Mouse (Mus musculus) liver, embryonic 15.5 days (tissue): Measurements from ENCODE around the gene Slc25a29. TPM values are rescaled to one million over a fixed set of nuclear protein-coding genes. Genes with fewer than 3 reads are reported as not detected.
A peak's percentile ranks its signal among the peaks of the same experiment; 100 is the strongest.

Experiments used
- ATAC-seq: fragments of 200-750 bp; cut with Nextera tagmentation; 2 replicates; pipeline ENCODE4 v1.8.0; 2017; ENCODE audit warnings: moderate number of reproducible peaks, mild to moderate bottlenecking, moderate library complexity; ENCODE audit not compliant: insufficient read depth
- H3K27ac ChIP-seq: fragments of 300-500 bp; sonication (generic); replicated peaks from 2 replicates; pipeline ENCODE4 v1.5.1; 2015; ENCODE audit warnings: mild to moderate bottlenecking, inconsistent platforms
- H3K27me3 ChIP-seq: fragments of 300-500 bp; sonication (generic); 2 replicates; pipeline ENCODE4 v1.6.1; 2015; ENCODE audit warnings: mild to moderate bottlenecking, inconsistent platforms
- H3K36me3 ChIP-seq: fragments of 300-500 bp; sonication (generic); replicated peaks from 2 replicates; pipeline ENCODE4 v1.6.1; 2015; ENCODE audit warnings: moderate library complexity, mild to moderate bottlenecking, inconsistent platforms
- H3K4me1 ChIP-seq: fragments of 300-500 bp; sonication (generic); replicated peaks from 2 replicates; pipeline ENCODE4 v1.6.1; 2015; ENCODE audit warnings: inconsistent platforms
- H3K4me2 ChIP-seq: fragments of 300-500 bp; sonication (generic); 2 replicates; pipeline ENCODE4 v1.6.1; 2015; ENCODE audit warnings: moderate library complexity, mild to moderate bottlenecking, inconsistent platforms
- H3K4me3 ChIP-seq: fragments of 300-500 bp; sonication (generic); replicated peaks from 2 replicates; pipeline ENCODE4 v1.5.1; 2015; ENCODE audit warnings: mild to moderate bottlenecking, inconsistent platforms
- H3K9ac ChIP-seq: fragments of 300-500 bp; sonication (generic); 2 replicates; pipeline ENCODE4 v1.6.1; 2015; ENCODE audit warnings: moderate library complexity, mild to moderate bottlenecking, inconsistent platforms
- H3K9me3 ChIP-seq: fragments of 300-500 bp; sonication (generic); replicated peaks from 2 replicates; pipeline ENCODE4 v1.6.1; 2016; ENCODE audit warnings: inconsistent platforms
- WGBS: fragments of 180-500 bp; shearing (Covaris S2); methylation state at CpG from one replicate; pipeline ENCODE4 v1.1.7; 2015; ENCODE audit warnings: mixed read lengths; ENCODE audit not compliant: insufficient replicate concordance; 5-methylcytosine and 5-hydroxymethylcytosine counted together
- polyA plus RNA-seq: library from polyadenylated mRNA; unstranded; fragments of >200 nt; fragmentation: Nextera tagmentation; extraction: Ambion mirVana; gene quantifications from 2 replicates; pipeline ENCODE4 v1.2.1, GENCODE M21; 2015

The Slc25a29 gene
- polyA plus RNA-seq, 1 experiment from 2014 or later = 1.3 TPM

GRCm38 (mm10) chr12:108794979-108795537 is 40.6 kb downstream of the Slc25a29 start:
- Histone ChIP-seq H3K27ac (peak overlapping the region; percentile 100), H3K9me3 (no peaks in the 10 kb centered on the region), H3K4me1 (peaks cover 59% of the 10 kb centered on the region), H3K4me3 (peak overlapping the region; percentile 95), H3K36me3 (peaks cover 10% of the 10 kb centered on the region), H3K27me3 (no peaks in the 10 kb centered on the region), H3K4me2 (peak overlapping the region; percentile 75), H3K9ac (peak overlapping the region; percentile 91)
- no peak for ATAC-seq
- 3% methylated on average over 9 of the region's 9 CpGs for WGBS

GRCm38 (mm10) chr12:108794078-108794711 is 41.5 kb downstream of the Slc25a29 start:
- H3K36me3 ChIP-seq = peaks cover 7% of the 10 kb centered on the region
- H3K27ac ChIP-seq = peak overlapping the region; percentile 100
- ATAC-seq = peak; percentile 69
- peak overlapping the region; percentile 91 for H3K9ac ChIP-seq
- peaks cover 57% of the 10 kb centered on the region for H3K4me1 ChIP-seq
- no peaks in the 10 kb centered on the region for H3K27me3 ChIP-seq
- WGBS = under 1% methylated on average over 72 of the region's 94 CpGs
- H3K4me2 ChIP-seq = peak overlapping the region; percentile 75
- peak overlapping the region; percentile 95 for H3K4me3 ChIP-seq
- H3K9me3 ChIP-seq = no peaks in the 10 kb centered on the region

- H3K4me1 ChIP-seq = peaks cover 57% of the 10 kb centered on the region
- under 1% methylated on average over 71 of the region's 71 CpGs for WGBS
- peak overlapping the region; percentile 95 for H3K4me3 ChIP-seq
Measured at GRCm38 (mm10) chr12:108793453-108793941, 42.2 kb downstream of the Slc25a29 start.

GRCm38 (mm10) chr12:108792546-108793452 is 42.9 kb downstream of the Slc25a29 start, which contains the start of gene Yy1:
Gene Yy1 (plus strand): TSS chr12:108792973.
- Histone ChIP-seq H3K27me3 (no peaks in the 10 kb centered on the region), H3K4me3 (peak within 1 kb of the TSS; percentile 95), H3K36me3 (peaks cover 7% of the 10 kb centered on the region), H3K27ac (peak within 1 kb of the TSS; percentile 100), H3K9me3 (no peaks in the 10 kb centered on the region), H3K9ac (peak within 1 kb of the TSS; percentile 91), H3K4me1 (peaks cover 57% of the 10 kb centered on the region), H3K4me2 (peak within 1 kb of the TSS; percentile 75)
- ATAC-seq = peak; percentile 80
- WGBS = under 1% methylated on average over 96 of the region's 127 CpGs

More at GRCm38 (mm10) chr12:108793453-108793941, 42.2 kb downstream of the Slc25a29 start:
- no peak for ATAC-seq
- H3K27me3 ChIP-seq = no peaks in the 10 kb centered on the region
- H3K9me3 ChIP-seq = no peaks in the 10 kb centered on the region
- peak overlapping the region; percentile 75 for H3K4me2 ChIP-seq
- H3K9ac ChIP-seq = peak overlapping the region; percentile 91
- peaks cover 7% of the 10 kb centered on the region for H3K36me3 ChIP-seq
- H3K27ac ChIP-seq = peak overlapping the region; percentile 100

- peaks cover 60% of the 10 kb centered on the region for H3K4me1 ChIP-seq
Measured at GRCm38 (mm10) chr12:108792152-108792545, 43.5 kb downstream of the Slc25a29 start.

GRCm38 (mm10) chr12:108787329-108787728 is 48.4 kb downstream of the Slc25a29 start:
- Histone ChIP-seq H3K4me2 (no peak overlapping the region), H3K27me3 (no peaks in the 10 kb centered on the region), H3K9me3 (no peaks in the 10 kb centered on the region), H3K4me3 (no peak overlapping the region), H3K9ac (no peak overlapping the region), H3K27ac (no peak overlapping the region), H3K36me3 (peaks cover 15% of the 10 kb centered on the region; the same call in 1 of the 2 replicates), H3K4me1 (peaks cover 60% of the 10 kb centered on the region)
- whole genome bisulfite sequencing = 70% methylated on average over 2 of the region's 2 CpGs
- ATAC-seq = no peak

More at GRCm38 (mm10) chr12:108792152-108792545, 43.5 kb downstream of the Slc25a29 start:
- Histone ChIP-seq H3K27me3 (no peaks in the 10 kb centered on the region), H3K4me3 (peak overlapping the region; percentile 95), H3K9ac (peak overlapping the region; percentile 89), H3K27ac (peak overlapping the region; percentile 100), H3K9me3 (no peaks in the 10 kb centered on the region), H3K36me3 (peaks cover 5% of the 10 kb centered on the region), H3K4me2 (peak overlapping the region; percentile 75)
- ATAC-seq = peak; percentile 40
- WGBS = under 1% methylated on average over 52 of the region's 52 CpGs

- H3K4me1 ChIP-seq = peaks cover 67% of the 10 kb centered on the region
- no peak overlapping the region for H3K9ac ChIP-seq
- WGBS = 17% methylated on average over 4 of the region's 4 CpGs
- no peak overlapping the region for H3K4me2 ChIP-seq
- no peak overlapping the region for H3K4me3 ChIP-seq
- H3K9me3 ChIP-seq = no peaks in the 10 kb centered on the region
- no peak for ATAC-seq
- no peaks in the 10 kb centered on the region for H3K27me3 ChIP-seq
- peaks cover 20% of the 10 kb centered on the region for H3K36me3 ChIP-seq
- H3K27ac ChIP-seq = no peak overlapping the region
Measured at GRCm38 (mm10) chr12:108785161-108785560, 50.5 kb downstream of the Slc25a29 start.

- 53% methylated on average over 7 of the region's 7 CpGs for WGBS
- H3K4me1 ChIP-seq = peaks cover 48% of the 10 kb centered on the region
- H3K4me3 ChIP-seq = no peak overlapping the region
- no peaks in the 10 kb centered on the region for H3K27me3 ChIP-seq
- H3K4me2 ChIP-seq = peak overlapping the region; percentile 48
- peak overlapping the region; percentile 90 for H3K27ac ChIP-seq
- peak; percentile 99 for ATAC-seq
- H3K36me3 ChIP-seq = peaks cover 37% of the 10 kb centered on the region
- H3K9ac ChIP-seq = no peak overlapping the region
- no peaks in the 10 kb centered on the region for H3K9me3 ChIP-seq
Measured at GRCm38 (mm10) chr12:108780108-108780877, 55.4 kb downstream of the Slc25a29 start.
